Mouse (Mus musculus) ES-Bruce4 (cell line): Measurements from ENCODE around the gene Ccdc180.

ENCODE experiments used
- CTCF ChIP-seq: IDR thresholded peaks from one replicate; pipeline ENCODE4 v1.8.1; 2011; ENCODE audit warnings: low read depth, low read length
- EP300 ChIP-seq: IDR thresholded peaks from 2 replicates; pipeline ENCODE4 v1.6.1; 2011; ENCODE audit warnings: low read depth, low read length; ENCODE audit not compliant: insufficient read depth

- TF ChIP-seq CTCF: no peak
- no peak for TF ChIP-seq EP300
Measured at GRCm38 (mm10) chr4:45882521-45882920, 7.6 kb upstream of the Ccdc180 start.
